Mouse (Mus musculus) B cell, adult 2 months (primary cell): Measurements from ENCODE around the gene Rhbdl1.

ENCODE experiments used
- DNase-seq, 2 experiments: peaks; one replicate each; pipeline ENCODE4 v3.0.0; 2022

Rhbdl1 gene

GRCm38 (mm10) chr17:25838904-25839303 lies 1.8 kb upstream of the Rhbdl1 start:
- DNase-seq = no peak

GRCm38 (mm10) chr17:25837533-25837932 lies 438 bp upstream of the Rhbdl1 start:
- DNase-seq = no peak

- no peak for DNase-seq
Measured at GRCm38 (mm10) chr17:25836397-25837075, 559 bp downstream of the Rhbdl1 start.

GRCm38 (mm10) chr17:25835816-25836215 lies 1.3 kb downstream of the Rhbdl1 start:
- DNase-seq = no peak

GRCm38 (mm10) chr17:25835301-25835700 lies 1.8 kb downstream of the Rhbdl1 start:
- DNase-seq = no peak

- DNase-seq = no peak
Measured at GRCm38 (mm10) chr17:25834595-25835222, 2.4 kb downstream of the Rhbdl1 start.

- DNase-seq = no peak
Measured at GRCm38 (mm10) chr17:25833961-25834594, 3.0 kb downstream of the Rhbdl1 start.

GRCm38 (mm10) chr17:25833291-25833663 lies 3.8 kb downstream of the Rhbdl1 start, which contains the start of gene Stub1:
Stub1 (minus strand) TSS chr17:25833404.
- DNase-seq = no peak

GRCm38 (mm10) chr17:25832436-25833290 lies 4.4 kb downstream of the Rhbdl1 start:
- DNase-seq = peak; percentile 98

GRCm38 (mm10) chr17:25831451-25832281 lies 5.4 kb downstream of the Rhbdl1 start:
- no peak for DNase-seq

- no peak for DNase-seq
Measured at GRCm38 (mm10) chr17:25830806-25831431, 6.2 kb downstream of the Rhbdl1 start.

- DNase-seq = no peak
Measured at GRCm38 (mm10) chr17:25830200-25830753, 6.8 kb downstream of the Rhbdl1 start.

- DNase-seq = no peak
Measured at GRCm38 (mm10) chr17:25829558-25830017, 7.5 kb downstream of the Rhbdl1 start.

GRCm38 (mm10) chr17:25828712-25829557 lies 8.2 kb downstream of the Rhbdl1 start, which contains the start of gene Jmjd8:
Jmjd8 (plus strand) TSS chr17:25828867.
- peak; percentile 70 to 71 for DNase-seq

- no peak for DNase-seq
Measured at GRCm38 (mm10) chr17:25828223-25828594, 8.9 kb downstream of the Rhbdl1 start.

- no peak for DNase-seq
Measured at GRCm38 (mm10) chr17:25827546-25828222, 9.4 kb downstream of the Rhbdl1 start.

- DNase-seq = no peak
Measured at GRCm38 (mm10) chr17:25827011-25827410, 10.1 kb downstream of the Rhbdl1 start.

- DNase-seq = no peak
Measured at GRCm38 (mm10) chr17:25825984-25826570, 11.0 kb downstream of the Rhbdl1 start.

GRCm38 (mm10) chr17:25825311-25825710 lies 11.8 kb downstream of the Rhbdl1 start:
- no peak for DNase-seq
